30 mouse cellular contexts compared by ENCODE assay signal in the genomic region with DNA sequence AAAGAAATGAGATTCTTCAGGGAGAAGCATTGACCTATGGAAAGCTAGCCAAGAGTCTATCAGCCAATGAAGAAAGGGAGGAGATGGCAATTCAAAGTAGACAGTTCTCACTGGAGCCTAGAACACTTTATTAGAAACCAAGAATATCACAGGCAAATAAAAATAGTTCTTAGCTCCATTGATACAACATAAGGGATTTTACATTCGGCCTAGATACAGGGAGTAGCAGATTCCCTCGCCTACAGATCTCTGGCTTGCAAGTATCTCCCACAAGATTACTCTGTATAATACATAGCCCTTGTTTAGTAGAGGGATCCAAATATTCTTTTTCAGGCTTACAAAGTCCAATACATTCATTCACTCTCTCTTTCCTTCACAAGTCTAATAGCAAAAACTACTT.
"Had no signal": no experiment of that assay in that cellular context is flagged by ENCODE, and none has a peak within 500 bp of the region (broad histone marks: within the 10 kb centered on the region; RNA-seq: fewer than 3 reads in every experiment).

No protein-coding gene starts in this region.

- H3K27me3 ChIP-seq: limb, embryonic 12.5 days; limb, embryonic 13.5 days; limb, embryonic 15.5 days; liver, embryonic 12.5 days; liver, embryonic 13.5 days; liver, embryonic 15.5 days; lung, embryonic 15.5 days; megakaryocyte, embryonic 14.5 days; midbrain, embryonic 12.5 days; midbrain, embryonic 15.5 days had no signal

- H3K4me2 ChIP-seq: limb, embryonic 12.5 days; limb, embryonic 13.5 days; limb, embryonic 15.5 days; liver, embryonic 11.5 days; liver, embryonic 12.5 days; liver, embryonic 13.5 days; liver, embryonic 15.5 days; lung, embryonic 14.5 days; lung, embryonic 15.5 days; midbrain, embryonic 11.5 days; midbrain, embryonic 12.5 days; midbrain, embryonic 15.5 days had no signal

- H3K4me1 ChIP-seq: limb, embryonic 12.5 days had no signal

- H3K27ac ChIP-seq: limb, embryonic 10.5 days; limb, embryonic 12.5 days; limb, embryonic 13.5 days; limb, embryonic 15.5 days; liver, embryonic 12.5 days; liver, embryonic 13.5 days; liver, embryonic 14.5 days; liver, embryonic 15.5 days; lung, embryonic 15.5 days; macrophage; midbrain, embryonic 10.5 days; midbrain, embryonic 12.5 days; midbrain, embryonic 15.5 days had no signal

- H3K4me3 ChIP-seq: limb, embryonic 10.5 days; limb, embryonic 12.5 days; limb, embryonic 13.5 days; limb, embryonic 15.5 days; liver, embryonic 12.5 days; liver, embryonic 13.5 days; liver, embryonic 15.5 days; lung, embryonic 15.5 days; megakaryocyte, embryonic 14.5 days; midbrain, embryonic 10.5 days; midbrain, embryonic 12.5 days; midbrain, embryonic 15.5 days; myocyte had no signal

- H3K9ac ChIP-seq: limb, embryonic 12.5 days; limb, embryonic 13.5 days; limb, embryonic 15.5 days; liver, embryonic 12.5 days; liver, embryonic 13.5 days; liver, embryonic 14.5 days; liver, embryonic 15.5 days; liver, postnatal 0 days; lung, embryonic 14.5 days; lung, embryonic 15.5 days; midbrain, embryonic 12.5 days; midbrain, embryonic 15.5 days had no signal

- H3K9me3 ChIP-seq: limb, embryonic 10.5 days; limb, embryonic 12.5 days; limb, embryonic 13.5 days; limb, embryonic 15.5 days; liver, embryonic 12.5 days; liver, embryonic 13.5 days; liver, embryonic 15.5 days; lung, embryonic 15.5 days; megakaryocyte, embryonic 14.5 days; midbrain, embryonic 10.5 days; midbrain, embryonic 12.5 days; midbrain, embryonic 15.5 days had no signal

- ATAC-seq: liver, embryonic 12.5 days; liver, postnatal 0 days; lung, postnatal 0 days; midbrain, embryonic 15.5 days; midbrain, embryonic 16.5 days had no signal

- DNase-seq: left cerebral cortex, postnatal 4 days; liver; liver, embryonic 13.5 days; liver, postnatal 0 days; lung, adult 18-20 months; lung, adult 2 months; lung, embryonic 14.5 days; lung, postnatal 10 days; lung, postnatal 14 days; lung, postnatal 36 days; lung, postnatal 4 days; midbrain, embryonic 14.5 days had no signal
